Mouse (Mus musculus) left cerebral cortex, postnatal 14 days (tissue): ENCODE measurements around the gene Mex3a. TPM values are rescaled to one million over a fixed set of nuclear protein-coding genes. Genes with fewer than 3 reads are reported as not detected.
A peak's percentile ranks its signal among the peaks of the same experiment; 100 is the strongest.

Experiments
- DNase-seq, 2 experiments: peaks; one replicate each; pipeline ENCODE4 v3.0.0; 2021 to 2022; ENCODE audit warnings: low spot score in 2 of 2, mixed read lengths in 1 of 2
- intact Hi-C: fragments of 180-260 bp; cut with DNase I; formaldehyde crosslinking; loops from one replicate; pipeline ENCODE4 v1.15.1; 2025
- long read RNA-seq, 2 experiments: library from polyadenylated mRNA; stranded (forward); transcript quantifications; one replicate each; pipeline ENCODE4 v2.0.0; 2021
- total RNA-seq, 2 experiments: library from RNA; stranded (reverse); gene quantifications; 2 replicates each; pipeline ENCODE4 v1.2.3; 2021

Gene Mex3a
- total RNA-seq = 1 to 10 TPM; 3.3 to 4.2 TPM
- long read RNA-seq, experiment 1 = 0 reads
- long read RNA-seq, experiment 2 = 0 reads

GRCm38 (mm10) chr3:88532299-88532674, at the start of gene Mex3a:
TSS of gene Mex3a (plus strand) at chr3:88532395.
- no peak for DNase-seq
- intact Hi-C loops = no loop called here

- intact Hi-C loops = no loop called here
Measured at GRCm38 (mm10) chr3:88483141-88483540, 49.1 kb upstream of the Mex3a start.

GRCm38 (mm10) chr3:88483621-88484020, 48.6 kb upstream of the Mex3a start:
- intact Hi-C loops = loop anchor here (2.0 kb wide), 1 partner anchor 39 kb away; no protein-coding TSS in a partner anchor
- peak; percentile 73 to 83 for DNase-seq

More at GRCm38 (mm10) chr3:88483141-88483540, 49.1 kb upstream of the Mex3a start:
- DNase-seq = no peak

DNA sequence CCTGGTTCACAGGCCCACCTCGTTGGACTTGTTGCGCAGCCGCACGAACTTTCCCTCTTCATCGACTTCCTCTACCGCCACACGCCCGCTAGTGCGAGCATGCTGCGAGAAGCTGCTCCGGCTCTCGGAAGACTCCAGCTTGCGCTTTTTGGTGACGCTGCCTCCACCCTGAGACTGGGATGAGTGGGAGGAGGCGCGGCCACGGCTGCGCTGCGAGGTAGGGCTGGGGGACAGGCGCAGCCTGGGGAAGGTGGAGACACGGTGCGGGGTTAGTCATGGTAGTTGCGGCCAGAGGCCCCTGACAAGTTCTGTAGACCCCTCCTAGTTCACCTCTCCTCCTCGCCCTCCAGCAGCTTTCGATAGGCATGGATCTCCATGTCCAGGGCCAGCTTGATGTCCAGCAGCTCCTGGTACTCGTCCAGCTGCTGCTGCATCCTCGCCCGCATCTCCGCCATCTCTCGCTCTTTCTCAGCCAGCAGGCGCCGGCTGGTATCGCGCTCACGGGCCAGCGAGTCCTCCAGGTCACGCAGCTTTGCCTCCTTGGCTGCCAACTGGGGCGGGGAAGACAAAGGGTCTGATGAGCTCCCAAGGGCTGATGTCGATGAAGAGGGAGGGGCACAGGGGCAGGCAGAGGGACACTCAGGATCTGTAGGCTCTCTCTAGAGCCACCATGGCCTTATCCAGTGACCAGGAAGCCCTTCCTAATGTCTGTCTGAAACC, 47.4 kb upstream of the Mex3a start:
- intact Hi-C loops = loop anchor here (2.0 kb wide), 1 partner anchor 38 kb away; no protein-coding TSS in a partner anchor

GRCm38 (mm10) chr3:88486043-88486442, 46.2 kb upstream of the Mex3a start:
- intact Hi-C loops = no loop called here

More for the DNA sequence above, 47.4 kb upstream of the Mex3a start:
- DNase-seq = no peak

GRCm38 (mm10) chr3:88486887-88487286, 45.3 kb upstream of the Mex3a start:
- intact Hi-C loops = no loop called here
- DNase-seq = no peak

More at GRCm38 (mm10) chr3:88486043-88486442, 46.2 kb upstream of the Mex3a start:
- DNase-seq = no peak

GRCm38 (mm10) chr3:88487396-88487795, 44.8 kb upstream of the Mex3a start:
- DNase-seq = no peak
- intact Hi-C loops = no loop called here

DNA sequence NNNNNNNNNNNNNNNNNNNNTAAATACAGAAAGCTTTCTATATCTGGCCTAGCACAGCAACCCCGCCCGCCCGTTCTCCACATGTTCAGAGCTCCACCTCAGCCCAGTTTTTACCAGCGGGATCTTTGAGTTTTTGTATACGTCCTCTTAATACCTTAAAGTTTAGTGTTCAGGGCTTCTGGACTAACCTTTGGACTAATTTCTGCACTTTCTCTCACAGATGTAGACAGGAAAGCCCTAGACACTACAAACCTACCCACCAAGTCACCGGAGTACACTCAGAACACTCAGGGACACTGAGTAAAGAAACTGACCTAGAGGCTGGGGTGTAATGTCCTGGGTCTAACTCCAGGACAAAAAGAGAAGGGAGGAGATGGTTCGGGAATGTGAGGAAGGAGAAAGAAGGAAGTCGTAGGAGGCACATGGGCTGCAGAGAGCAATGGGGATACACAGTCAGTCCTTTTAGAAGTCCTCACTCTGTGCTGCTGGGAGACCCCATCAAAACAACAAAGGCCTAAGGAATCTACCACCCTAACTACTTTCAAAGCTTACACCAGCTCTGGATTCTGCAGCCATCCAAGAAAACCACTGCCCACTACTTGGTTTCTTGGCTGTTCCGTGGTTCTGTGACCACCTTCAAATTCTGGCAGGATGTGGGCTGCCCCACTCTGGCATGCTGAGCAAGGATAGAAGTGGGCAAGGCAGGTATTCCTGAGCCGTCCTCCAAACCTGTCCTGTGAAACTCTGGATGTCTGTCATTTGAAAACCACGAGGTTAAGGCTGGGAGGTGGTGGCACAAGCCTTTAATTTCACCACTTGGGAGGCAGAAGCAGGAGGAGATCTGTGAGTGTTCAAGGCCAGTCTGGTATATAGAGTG, 38.3 kb upstream of the Mex3a start:
- intact Hi-C loops = no loop called here
- no peak for DNase-seq

- intact Hi-C loops = no loop called here
- DNase-seq = peak in 1 of 2 experiments; percentile 63
Measured at GRCm38 (mm10) chr3:88494836-88495628, 37.2 kb upstream of the Mex3a start.

- DNase-seq = no peak
- intact Hi-C loops = no loop called here
Measured at GRCm38 (mm10) chr3:88495741-88496415, 36.3 kb upstream of the Mex3a start.

DNA sequence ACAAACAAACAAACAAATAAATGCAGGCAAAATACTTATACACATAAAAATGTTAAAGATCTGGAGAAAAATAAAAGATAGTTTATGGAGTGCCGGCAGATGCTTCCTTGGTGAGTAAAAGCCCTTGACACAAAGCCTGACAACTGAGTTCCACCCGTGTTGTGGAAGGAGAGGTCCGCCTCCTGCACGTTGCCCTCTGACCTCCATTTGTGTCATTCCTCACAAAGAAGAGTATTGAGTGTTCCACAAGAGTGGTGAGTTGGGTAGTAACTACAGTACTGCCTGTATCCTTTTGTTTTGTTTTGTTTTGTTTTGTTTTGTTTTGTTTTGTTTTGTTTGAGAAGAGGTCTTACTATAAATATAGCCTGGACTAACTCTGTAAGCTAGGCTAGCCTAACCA, 32.6 kb upstream of the Mex3a start:
- intact Hi-C loops = no loop called here
- DNase-seq = no peak

GRCm38 (mm10) chr3:88500087-88500486, 32.1 kb upstream of the Mex3a start:
- intact Hi-C loops = no loop called here

GRCm38 (mm10) chr3:88500655-88501365, 31.4 kb upstream of the Mex3a start:
- no peak for DNase-seq
- intact Hi-C loops = no loop called here

More at GRCm38 (mm10) chr3:88500087-88500486, 32.1 kb upstream of the Mex3a start:
- no peak for DNase-seq

- no peak for DNase-seq
- intact Hi-C loops = no loop called here
Measured at GRCm38 (mm10) chr3:88501366-88502030, 30.7 kb upstream of the Mex3a start.

GRCm38 (mm10) chr3:88502031-88502571, 30.1 kb upstream of the Mex3a start:
- intact Hi-C loops = no loop called here
- no peak for DNase-seq

DNA sequence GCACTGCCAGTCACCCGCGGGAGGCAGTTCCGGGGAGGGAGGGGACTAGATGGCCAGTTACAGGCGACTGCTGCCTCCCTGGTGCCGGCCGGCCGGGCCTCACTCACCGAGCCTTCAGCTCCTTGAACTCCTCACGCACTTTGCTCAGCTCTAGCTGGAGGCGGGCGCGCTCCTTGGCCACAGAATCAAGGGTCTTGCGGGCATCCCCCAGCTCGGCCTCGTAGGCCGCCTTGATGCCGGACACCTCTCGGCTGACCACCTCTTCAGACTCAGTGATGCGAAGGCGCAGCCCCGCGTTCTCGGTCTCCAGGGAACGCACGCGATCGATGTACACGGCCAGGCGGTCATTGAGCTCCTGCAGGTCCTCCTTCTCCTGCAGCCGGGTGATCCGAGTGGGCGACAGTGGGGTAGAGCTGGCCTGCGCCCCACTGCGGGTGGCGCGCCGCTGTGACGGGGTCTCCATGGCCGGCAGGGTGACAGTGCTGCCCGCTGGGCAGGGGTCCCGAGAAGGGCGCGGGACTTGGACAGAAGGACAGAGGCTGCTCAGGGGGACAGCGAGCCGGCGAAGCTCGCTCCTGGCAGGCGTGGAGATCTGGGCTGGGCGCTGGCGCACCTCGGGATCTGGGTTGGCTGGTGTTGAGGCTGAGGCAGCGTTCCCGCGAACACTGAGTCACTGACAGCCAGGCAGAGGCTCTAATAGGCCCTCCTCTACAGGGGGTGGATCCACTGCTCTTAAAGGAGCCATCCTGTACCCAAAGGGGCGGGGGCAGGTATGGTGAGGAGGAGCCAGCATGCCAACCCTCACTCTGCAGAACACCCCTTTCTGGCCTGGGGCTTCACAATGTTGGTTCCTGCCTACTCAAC, 29.3 kb upstream of the Mex3a start:
- peak; percentile 93 for DNase-seq
- intact Hi-C loops = no loop called here

GRCm38 (mm10) chr3:88503505-88503863, 28.7 kb upstream of the Mex3a start:
- DNase-seq = peak in 1 of 2 experiments; percentile 62
- intact Hi-C loops = no loop called here
